Mouse (Mus musculus) lung, adult 2 months (tissue): ENCODE data around the gene Mrpl4. TPM values are rescaled to one million over a fixed set of nuclear protein-coding genes. Genes with fewer than 3 reads are reported as not detected.
A peak's percentile ranks its signal among the peaks of the same experiment; 100 is the strongest.
"Not testable (repeated sequence)": the region's sequence is repeated elsewhere in the genome, so short reads cannot be mapped to it uniquely, and the experiment has no call there.

Experiments
- DNase-seq: peaks from one replicate; pipeline ENCODE4 v3.0.0; 2022
- H3K4me1 ChIP-seq: fragments of 200-500 bp; 2 replicates; pipeline ENCODE4 v1.6.1; 2011; ENCODE audit warnings: low read length; ENCODE audit not compliant: control insufficient read depth, insufficient read depth
- H3K4me3 ChIP-seq: fragments of 200-500 bp; replicated peaks from 2 replicates; pipeline ENCODE3; 2011; ENCODE audit warnings: low read depth, mild to moderate bottlenecking, control low read depth, low read length; ENCODE audit errors: extremely low read depth
- CTCF ChIP-seq: fragments of 200-500 bp; IDR thresholded peaks from 2 replicates; pipeline ENCODE4 v1.5.1; 2011; ENCODE audit warnings: mild to moderate bottlenecking, low read length, control low read depth; ENCODE audit not compliant: insufficient read depth
- POLR2A ChIP-seq: fragments of 200-500 bp; IDR thresholded peaks from 2 replicates; pipeline ENCODE4 v1.6.1; 2011; ENCODE audit warnings: low read depth, mild to moderate bottlenecking, control low read depth, low read length, borderline replicate concordance; ENCODE audit errors: extremely low read depth
- WGBS: fragments of 180-500 bp; shearing (Covaris S2); methylation state at CpG from one replicate; pipeline ENCODE4 v1.1.7; 2018; 5-methylcytosine and 5-hydroxymethylcytosine counted together
- polyA plus RNA-seq: library from polyadenylated mRNA; depleted of rRNA; stranded (reverse); fragments of >200 nt; gene quantifications from 2 replicates; pipeline ENCODE4 v1.2.3, GENCODE M21; 2012

Gene Mrpl4
- polyA plus RNA-seq, 1 experiment, result 130 TPM

- no peak for TF ChIP-seq POLR2A
- TF ChIP-seq CTCF, result no peak
- no peak for DNase-seq
- Histone ChIP-seq H3K4me3 (no peak overlapping the region), H3K4me1 (no peaks in the 10 kb centered on the region)
- 35% methylated on average over 5 of the region's 5 CpGs for WGBS
These were observed 19.4 kb upstream of the Mrpl4 start for GRCm38 (mm10) chr9:20983169-20983568.

DNA sequence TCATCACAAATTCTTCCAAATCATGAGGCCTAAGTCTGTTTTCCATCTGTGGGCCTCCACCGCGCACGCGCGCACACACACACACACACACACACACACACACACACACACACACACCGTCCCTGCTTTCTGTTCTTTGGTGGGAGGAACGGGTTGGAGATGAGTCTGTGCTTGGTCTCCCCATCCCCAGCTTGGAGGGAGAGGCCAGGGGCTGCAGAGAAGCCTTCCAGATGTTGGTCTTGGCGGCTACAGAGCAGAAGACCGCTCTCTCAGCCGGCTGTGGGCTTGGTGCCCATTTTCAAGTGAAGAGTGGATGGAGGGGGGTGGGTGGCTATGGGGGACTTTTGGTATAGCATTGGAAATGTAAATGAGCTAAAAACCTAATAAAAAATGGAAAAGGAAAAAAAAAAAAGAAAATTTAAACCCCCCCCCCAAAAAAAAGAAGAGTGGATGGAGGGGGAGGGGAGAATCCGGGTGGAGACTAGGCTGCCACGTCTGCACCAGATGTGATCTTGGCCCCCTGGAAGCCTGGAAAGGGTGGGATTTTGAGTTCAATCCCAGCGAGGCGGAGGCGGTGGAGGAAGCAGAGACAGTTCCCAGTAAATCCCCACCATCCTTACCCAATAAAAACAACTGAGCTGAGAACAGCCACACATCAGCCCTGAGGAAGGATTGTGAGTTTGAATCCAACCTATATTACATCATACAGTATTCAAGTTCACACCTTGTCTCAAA is 15.4 kb upstream of the Mrpl4 start:
- no peak overlapping the region for H3K4me3 ChIP-seq
- WGBS, result 54% methylated on average over 15 of the region's 15 CpGs
- H3K4me1 ChIP-seq, result peaks cover 3% of the 10 kb centered on the region; the same call in 1 of the 2 replicates
- no peak for DNase-seq
- TF ChIP-seq CTCF (no peak), POLR2A (no peak)

GRCm38 (mm10) chr9:20987953-20988352 is 14.6 kb upstream of the Mrpl4 start:
- TF ChIP-seq POLR2A, result no peak
- DNase-seq, result no peak
- WGBS, result 37% methylated on average over 7 of the region's 7 CpGs
- Histone ChIP-seq H3K4me1 (peaks cover 3% of the 10 kb centered on the region; the same call in 1 of the 2 replicates), H3K4me3 (no peak overlapping the region)

GRCm38 (mm10) chr9:20990861-20991260 is 11.7 kb upstream of the Mrpl4 start:
- DNase-seq, result peak; percentile 67
- no peak overlapping the region for H3K4me3 ChIP-seq
- TF ChIP-seq POLR2A, result no peak
- TF ChIP-seq CTCF, result no peak
- WGBS, result 15% methylated on average over 10 of the region's 10 CpGs
- H3K4me1 ChIP-seq, result peaks cover 3% of the 10 kb centered on the region; the same call in 1 of the 2 replicates

- TF ChIP-seq POLR2A (no peak), CTCF (no peak)
- DNase-seq, result no peak
- Histone ChIP-seq H3K4me3 (no peak overlapping the region), H3K4me1 (peaks cover 3% of the 10 kb centered on the region; the same call in 1 of the 2 replicates)
- 94% methylated on average over 4 of the region's 4 CpGs for WGBS
These were observed 11.0 kb upstream of the Mrpl4 start for GRCm38 (mm10) chr9:20991587-20991986.

- Histone ChIP-seq H3K4me1 (peaks cover 3% of the 10 kb centered on the region; the same call in 1 of the 2 replicates), H3K4me3 (no peak overlapping the region)
- DNase-seq, result peak; percentile 85
- 51% methylated on average over 5 of the region's 5 CpGs for WGBS
- TF ChIP-seq CTCF, result no peak
- no peak for TF ChIP-seq POLR2A
These were observed 9.2 kb upstream of the Mrpl4 start for GRCm38 (mm10) chr9:20993165-20993898.

GRCm38 (mm10) chr9:20995069-20995468 is 7.5 kb upstream of the Mrpl4 start:
- 66% methylated on average over 3 of the region's 3 CpGs for WGBS
- Histone ChIP-seq H3K4me3 (no peak overlapping the region), H3K4me1 (peaks cover 3% of the 10 kb centered on the region; the same call in 1 of the 2 replicates)
- DNase-seq, result no peak
- no peak for TF ChIP-seq CTCF
- no peak for TF ChIP-seq POLR2A

DNA sequence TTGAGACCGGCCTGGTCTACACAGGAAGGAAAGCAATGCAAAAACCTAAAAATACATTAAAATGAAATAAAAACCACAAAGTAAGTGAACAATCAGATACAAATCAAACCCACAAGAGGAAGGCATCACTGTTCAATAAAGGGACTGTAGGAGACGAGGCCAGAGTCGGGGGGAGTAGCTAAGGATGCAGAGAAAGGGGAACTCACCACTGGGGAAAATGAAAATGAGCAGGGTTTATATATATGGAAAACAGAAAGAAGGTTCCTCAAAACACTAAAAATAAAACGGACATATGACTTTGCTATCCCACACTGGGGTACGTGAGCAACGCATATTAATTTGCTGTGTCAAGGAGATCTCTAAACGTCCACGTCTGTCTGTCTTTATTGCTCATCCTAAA is 5.5 kb upstream of the Mrpl4 start:
- WGBS, result 89% methylated on average over 8 of the region's 8 CpGs
- no peaks in the 10 kb centered on the region; the same call in 1 of the 2 replicates for H3K4me1 ChIP-seq
- H3K4me3 ChIP-seq, result no peak overlapping the region
- DNase-seq, result no peak
- TF ChIP-seq CTCF (no peak), POLR2A (no peak)

DNA sequence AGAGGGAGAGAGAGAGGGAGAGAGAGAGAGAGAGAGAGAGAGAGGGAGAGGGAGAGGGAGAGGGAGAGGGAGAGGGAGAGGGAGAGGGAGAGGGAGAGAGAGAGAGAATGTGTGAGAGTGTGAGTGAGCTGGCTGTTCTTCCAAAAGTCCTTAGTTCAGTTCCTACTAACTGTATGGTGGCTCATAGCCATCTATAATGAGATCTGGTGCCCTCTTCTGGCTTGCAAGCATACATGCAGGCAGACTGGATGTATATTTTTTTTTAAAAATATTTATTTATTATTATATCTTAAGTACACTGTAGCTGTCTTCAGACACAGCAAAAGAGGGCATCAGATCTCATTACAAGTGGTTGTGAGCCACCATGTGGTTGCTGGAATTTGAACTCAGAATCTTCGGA is 4.2 kb upstream of the Mrpl4 start:
- DNase-seq, H3K4me1 ChIP-seq, H3K4me3 ChIP-seq: not testable (repeated sequence)
- 52% methylated on average over 1 of the region's 1 CpGs for WGBS

DNA sequence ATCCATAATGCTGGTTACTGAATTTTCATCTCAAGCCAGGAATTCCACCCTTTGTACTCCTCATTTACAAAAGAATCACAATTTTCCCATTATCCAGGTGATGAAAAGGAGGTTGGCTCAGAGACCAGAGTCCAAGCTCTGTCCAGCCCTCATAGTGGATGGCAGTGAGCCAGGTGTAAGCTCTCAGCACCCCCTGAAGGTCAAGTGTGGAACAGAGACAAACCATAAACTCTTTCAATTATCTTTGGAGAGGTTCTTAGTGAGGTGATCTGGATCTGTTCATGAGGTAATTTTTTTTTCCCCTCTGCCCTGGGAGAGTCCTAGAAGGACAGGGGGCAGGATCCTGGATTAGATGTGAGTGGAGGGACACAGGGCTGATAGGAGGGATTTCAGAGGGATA is 1.7 kb upstream of the Mrpl4 start:
- DNase-seq, result no peak
- Histone ChIP-seq H3K4me1 (no peaks in the 10 kb centered on the region), H3K4me3 (no peak overlapping the region)
- peak; percentile 46; the same call in 1 of the 2 replicates for TF ChIP-seq CTCF
- TF ChIP-seq POLR2A, result no peak

DNA sequence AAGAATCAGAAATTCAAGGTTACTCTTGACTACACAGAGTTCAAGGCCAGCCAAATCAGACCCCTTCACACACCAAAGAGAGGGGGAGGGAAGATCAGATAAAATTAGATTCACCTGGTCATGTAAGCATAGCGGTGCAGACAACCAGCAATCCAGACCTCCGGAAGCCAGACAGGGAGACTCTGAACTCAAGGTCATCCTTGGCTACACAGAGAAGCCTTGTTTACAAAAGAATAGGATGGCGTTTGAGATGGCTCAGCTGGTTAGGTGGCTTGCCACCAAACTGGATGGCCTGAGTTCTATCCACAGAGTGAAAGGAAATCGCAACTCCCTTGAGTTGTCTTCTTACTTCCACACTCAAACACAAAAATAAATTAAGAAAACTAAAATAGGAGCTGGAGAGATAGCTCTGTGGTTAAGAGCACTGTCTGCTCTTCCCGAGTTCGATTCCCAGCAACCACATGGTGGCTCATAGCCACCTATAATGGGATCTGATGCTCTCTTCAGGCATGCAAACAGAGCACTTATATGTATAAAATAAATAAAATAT is 812 bp upstream of the Mrpl4 start:
- Histone ChIP-seq H3K4me1 (no peaks in the 10 kb centered on the region), H3K4me3 (no peak overlapping the region)
- no peak for DNase-seq
- TF ChIP-seq POLR2A, result no peak
- TF ChIP-seq CTCF, result no peak
- 50% methylated on average over 6 of the region's 6 CpGs for WGBS
